Mouse (Mus musculus): ENCODE results near the gene Ndrg2.
"Not testable (repeated sequence)": the region's sequence is repeated elsewhere in the genome, so short reads cannot be mapped to it uniquely, and the experiment has no call there.

Gene Ndrg2

GRCm38 (mm10) chr14:51913960-51914762 lies at the start of gene Ndrg2:
Gene Ndrg2 (minus strand): TSS chr14:51914158.
- peak; percentile 17 to 29 for DNase-seq (ENCODE audit: low spot score in 2 of 2)

GRCm38 (mm10) chr14:51960316-51960715 lies 46.4 kb upstream of the Ndrg2 start:
- DNase-seq (ENCODE audit: low spot score in 2 of 2) = no peak

- DNase-seq (ENCODE audit: low spot score in 2 of 2) = no peak
Measured at GRCm38 (mm10) chr14:51943336-51943735, 29.4 kb upstream of the Ndrg2 start.

- DNase-seq (ENCODE audit: low spot score in 2 of 2) = no peak
Measured at GRCm38 (mm10) chr14:51942236-51942635, 28.3 kb upstream of the Ndrg2 start.

- DNase-seq (ENCODE audit: low spot score in 2 of 2) = no peak
Measured at GRCm38 (mm10) chr14:51941577-51941976, 27.6 kb upstream of the Ndrg2 start.

- DNase-seq (ENCODE audit: low spot score in 2 of 2) = no peak
Measured at GRCm38 (mm10) chr14:51940944-51941560, 27.1 kb upstream of the Ndrg2 start.

GRCm38 (mm10) chr14:51939005-51939404 lies 25.0 kb upstream of the Ndrg2 start:
- no peak for DNase-seq (ENCODE audit: low spot score in 2 of 2)

- DNase-seq (ENCODE audit: low spot score in 2 of 2) = no peak
Measured at GRCm38 (mm10) chr14:51932092-51933020, 18.4 kb upstream of the Ndrg2 start.

- DNase-seq (ENCODE audit: low spot score in 2 of 2) = no peak
Measured at GRCm38 (mm10) chr14:51930824-51931223, 16.9 kb upstream of the Ndrg2 start.

GRCm38 (mm10) chr14:51929968-51930367 lies 16.0 kb upstream of the Ndrg2 start:
- no peak for DNase-seq (ENCODE audit: low spot score in 2 of 2)

GRCm38 (mm10) chr14:51929309-51929943 lies 15.5 kb upstream of the Ndrg2 start:
- no peak for DNase-seq (ENCODE audit: low spot score in 2 of 2)

GRCm38 (mm10) chr14:51926930-51927329 lies 13.0 kb upstream of the Ndrg2 start:
- DNase-seq (ENCODE audit: low spot score in 2 of 2) = not testable (repeated sequence)

GRCm38 (mm10) chr14:51923492-51923891 lies 9.5 kb upstream of the Ndrg2 start:
- no peak for DNase-seq (ENCODE audit: low spot score in 2 of 2)

GRCm38 (mm10) chr14:51922910-51923309 lies 9.0 kb upstream of the Ndrg2 start:
- no peak for DNase-seq (ENCODE audit: low spot score in 2 of 2)

GRCm38 (mm10) chr14:51922571-51922865 lies 8.6 kb upstream of the Ndrg2 start, which contains the start of gene Rnase13:
Gene Rnase13 (minus strand): TSS chr14:51922773.
- no peak for DNase-seq (ENCODE audit: low spot score in 2 of 2)

GRCm38 (mm10) chr14:51921759-51922570 lies 8.0 kb upstream of the Ndrg2 start:
- no peak for DNase-seq (ENCODE audit: low spot score in 2 of 2)

GRCm38 (mm10) chr14:51918966-51919365 lies 5.0 kb upstream of the Ndrg2 start:
- no peak for DNase-seq (ENCODE audit: low spot score in 2 of 2)

GRCm38 (mm10) chr14:51918125-51918524 lies 4.2 kb upstream of the Ndrg2 start, which contains the start of gene Tppp2:
Gene Tppp2 (plus strand): TSS chr14:51918425.
- no peak for DNase-seq (ENCODE audit: low spot score in 2 of 2)

- DNase-seq (ENCODE audit: low spot score in 2 of 2) = no peak
Measured at GRCm38 (mm10) chr14:51916539-51916938, 2.6 kb upstream of the Ndrg2 start.

GRCm38 (mm10) chr14:51915030-51915429 lies 1.1 kb upstream of the Ndrg2 start:
- no peak for DNase-seq (ENCODE audit: low spot score in 2 of 2)

Data from spleen, postnatal 36 days (tissue).